Mouse (Mus musculus) kidney, adult 2 months (tissue): ENCODE results near the gene Otop2. TPM values are rescaled to one million over a fixed set of nuclear protein-coding genes. Genes with fewer than 3 reads are reported as not detected.

Experiments used
- DNase-seq: peaks from one replicate; pipeline ENCODE4 v3.0.0; 2021
- H3K27ac ChIP-seq: fragments of 200-500 bp; 2 replicates; pipeline ENCODE4 v1.5.1; 2012; ENCODE audit warnings: low read depth, low read length, control low read depth, inconsistent platforms; ENCODE audit not compliant: insufficient read depth
- H3K27me3 ChIP-seq: fragments of 200-500 bp; replicated peaks from 2 replicates; pipeline ENCODE4 v1.6.1; 2012; ENCODE audit warnings: mild to moderate bottlenecking, moderate library complexity, low read length, inconsistent platforms; ENCODE audit not compliant: control insufficient read depth, insufficient read depth
- H3K36me3 ChIP-seq: fragments of 200-500 bp; 2 replicates; pipeline ENCODE4 v1.6.1; 2012; ENCODE audit warnings: mild to moderate bottlenecking, moderate library complexity, low read length, inconsistent platforms; ENCODE audit not compliant: control insufficient read depth, insufficient read depth
- H3K4me1 ChIP-seq: fragments of 200-500 bp; 2 replicates; pipeline ENCODE4 v1.6.1; 2011; ENCODE audit warnings: low read length; ENCODE audit not compliant: control insufficient read depth, insufficient read depth
- H3K4me3 ChIP-seq: fragments of 200-500 bp; 2 replicates; pipeline ENCODE4 v1.5.1; 2011; ENCODE audit warnings: mild to moderate bottlenecking, low read depth, low read length, control low read depth; ENCODE audit not compliant: insufficient read depth
- CTCF ChIP-seq: fragments of 200-500 bp; conservative IDR thresholded peaks from 2 replicates; pipeline ENCODE4 v1.5.1; 2011; ENCODE audit warnings: low read depth, mild to moderate bottlenecking, control low read depth, low read length, moderate library complexity, mixed read lengths; ENCODE audit not compliant: insufficient read depth, insufficient read length
- POLR2A ChIP-seq: fragments of 200-500 bp; IDR thresholded peaks from one replicate; pipeline ENCODE4 v1.6.1; 2011; ENCODE audit warnings: low read depth, low read length, control low read depth
- WGBS: fragments of 180-500 bp; shearing (Covaris S2); methylation state at CpG from one replicate; pipeline ENCODE4 v1.1.7; 2018; 5-methylcytosine and 5-hydroxymethylcytosine counted together
- polyA plus RNA-seq: library from polyadenylated mRNA; depleted of rRNA; stranded (reverse); fragments of >200 nt; gene quantifications from 2 replicates; pipeline ENCODE4 v1.2.3, GENCODE M21; 2012; rRNA removed

Gene Otop2
- not detected in 2 replicates for polyA plus RNA-seq

- DNase-seq = no peak
- Histone ChIP-seq H3K36me3 (no peaks in the 10 kb centered on the region), H3K27me3 (no peaks in the 10 kb centered on the region), H3K27ac (no peak within 1 kb of the TSS), H3K4me3 (no peak within 1 kb of the TSS), H3K4me1 (no peaks in the 10 kb centered on the region)
- WGBS = 33% methylated on average over 8 of the region's 8 CpGs
- no peak for TF ChIP-seq POLR2A
- no peak for TF ChIP-seq CTCF
These were observed at the start of gene Otop2 for GRCm38 (mm10) chr11:115306863-115307262. TSS of gene Otop2 (plus strand) at chr11:115307163.

GRCm38 (mm10) chr11:115257775-115258510, 49.0 kb upstream of the Otop2 start:
- Histone ChIP-seq H3K4me3 (no peak overlapping the region), H3K36me3 (no peaks in the 10 kb centered on the region), H3K27ac (no peak overlapping the region), H3K27me3 (no peaks in the 10 kb centered on the region), H3K4me1 (no peaks in the 10 kb centered on the region)
- peak; percentile 37 for DNase-seq
- TF ChIP-seq CTCF (no peak), POLR2A (no peak)
- 17% methylated on average over 59 of the region's 59 CpGs for WGBS

- 61% methylated on average over 4 of the region's 4 CpGs for WGBS
These were observed 47.8 kb upstream of the Otop2 start for GRCm38 (mm10) chr11:115259134-115259533.

GRCm38 (mm10) chr11:115262954-115263353, 44.0 kb upstream of the Otop2 start:
- Histone ChIP-seq H3K27me3 (peaks cover 2% of the 10 kb centered on the region; the same call in 1 of the 2 replicates), H3K36me3 (no peaks in the 10 kb centered on the region), H3K4me1 (no peaks in the 10 kb centered on the region), H3K27ac (no peak overlapping the region), H3K4me3 (no peak overlapping the region)
- TF ChIP-seq CTCF = no peak
- TF ChIP-seq POLR2A = no peak
- WGBS = 85% methylated on average over 11 of the region's 11 CpGs
- no peak for DNase-seq

More at GRCm38 (mm10) chr11:115259134-115259533, 47.8 kb upstream of the Otop2 start:
- DNase-seq = no peak
- H3K27ac ChIP-seq = no peak overlapping the region
- TF ChIP-seq POLR2A (no peak), CTCF (no peak)
- H3K4me3 ChIP-seq = no peak overlapping the region
- H3K4me1 ChIP-seq = no peaks in the 10 kb centered on the region
- H3K27me3 ChIP-seq = no peaks in the 10 kb centered on the region
- H3K36me3 ChIP-seq = no peaks in the 10 kb centered on the region

GRCm38 (mm10) chr11:115264136-115264861, 42.7 kb upstream of the Otop2 start:
- Histone ChIP-seq H3K4me1 (no peaks in the 10 kb centered on the region), H3K27me3 (peaks cover 2% of the 10 kb centered on the region; the same call in 1 of the 2 replicates), H3K27ac (no peak overlapping the region), H3K4me3 (no peak overlapping the region), H3K36me3 (no peaks in the 10 kb centered on the region)
- TF ChIP-seq POLR2A (no peak), CTCF (no peak)
- DNase-seq = no peak
- WGBS = 75% methylated on average over 7 of the region's 7 CpGs

- no peaks in the 10 kb centered on the region for H3K4me1 ChIP-seq
- no peak overlapping the region for H3K27ac ChIP-seq
- H3K27me3 ChIP-seq = peaks cover 2% of the 10 kb centered on the region; the same call in 1 of the 2 replicates
- WGBS = 11% methylated on average over 39 of the region's 39 CpGs
- no peak overlapping the region for H3K4me3 ChIP-seq
- no peak for DNase-seq
- H3K36me3 ChIP-seq = no peaks in the 10 kb centered on the region
- TF ChIP-seq CTCF (peak; percentile 40), POLR2A (no peak)
These were observed 41.9 kb upstream of the Otop2 start for GRCm38 (mm10) chr11:115264862-115265668.
